Mouse (Mus musculus): ENCODE data around the gene BC037034. TPM values are rescaled to one million over a fixed set of nuclear protein-coding genes. Genes with fewer than 3 reads are reported as not detected.

BC037034 gene
- polyA plus RNA-seq (2012; rRNA removed), result 38.2 and 49.6 TPM in 2 replicates

GRCm38 (mm10) chr5:138263260-138264206 lies at the start of gene BC037034:
Gene BC037034 (minus strand): TSS chr5:138264033.

GRCm38 (mm10) chr5:138279585-138280424 lies 16.0 kb upstream of the BC037034 start, which contains the start of the genes Gm43720, Gpc2 and Stag3:
Gene Gm43720 (minus strand): TSS chr5:138279958.
Gene Gpc2 (minus strand): TSS chr5:138280005.
Gene Stag3 (plus strand): TSS chr5:138280240.

GRCm38 (mm10) chr5:138272409-138272923 lies 8.6 kb upstream of the BC037034 start, which contains the start of gene Gal3st4:
Gene Gal3st4 (minus strand): TSS chr5:138272840.

GRCm38 (mm10) chr5:138255353-138256093 lies 8.3 kb downstream of the BC037034 start, which contains the start of gene Lamtor4:
Gene Lamtor4 (plus strand): TSS chr5:138255482.

GRCm38 (mm10) chr5:138225700-138226099 lies 38.1 kb downstream of the BC037034 start, which contains the start of gene Nxpe5:
Gene Nxpe5 (plus strand): TSS chr5:138225898.

Other genes with a start within 250 kb of the BC037034 start
- gene Smok3a, start 242.8 kb downstream of the BC037034 start, polyA plus RNA-seq (2012; rRNA removed), result not detected in 2 replicates
- gene Smok3b, start 242.6 kb downstream of the BC037034 start, polyA plus RNA-seq (2012; rRNA removed), result not detected in 2 replicates
- gene Smok3c, start 210.8 kb downstream of the BC037034 start, polyA plus RNA-seq (2012; rRNA removed), result not detected in 2 replicates
- gene Zkscan1, start 178.9 kb downstream of the BC037034 start, polyA plus RNA-seq (2012; rRNA removed), result 0.51 and 0.96 TPM in 2 replicates
- 1.8 and 2.3 TPM in 2 replicates for gene Zscan21, start 147.1 kb downstream of the BC037034 start, polyA plus RNA-seq (2012; rRNA removed)
- gene Zfp113, start 108.3 kb downstream of the BC037034 start, polyA plus RNA-seq (2012; rRNA removed), result 0.71 and 4.4 TPM in 2 replicates
- 27.9 and 34.4 TPM in 2 replicates for gene Cops6, start 103.0 kb downstream of the BC037034 start, polyA plus RNA-seq (2012; rRNA removed)
- gene Ap4m1, start 92.0 kb downstream of the BC037034 start, polyA plus RNA-seq (2012; rRNA removed), result 14.2 and 21.4 TPM in 2 replicates
- gene Mcm7, start 91.6 kb downstream of the BC037034 start, polyA plus RNA-seq (2012; rRNA removed), result 11.0 and 11.9 TPM in 2 replicates
- gene Taf6, start 76.6 kb downstream of the BC037034 start, polyA plus RNA-seq (2012; rRNA removed), result 25.5 and 27.1 TPM in 2 replicates
- 0.42 and 0.67 TPM in 2 replicates for gene Cnpy4, start 76.5 kb downstream of the BC037034 start, polyA plus RNA-seq (2012; rRNA removed)
- 1.9 and 4.5 TPM in 2 replicates for gene Mblac1, start 69.7 kb downstream of the BC037034 start, polyA plus RNA-seq (2012; rRNA removed)
- gene Nxpe5, start 38.1 kb downstream of the BC037034 start, polyA plus RNA-seq (2012; rRNA removed), result 0.24 and 0.51 TPM in 2 replicates
- gene Lamtor4, start 8.6 kb downstream of the BC037034 start, polyA plus RNA-seq (2012; rRNA removed), result 86.0 and 110 TPM in 2 replicates
- gene Gal3st4, start 8.8 kb upstream of the BC037034 start, polyA plus RNA-seq (2012; rRNA removed), result 1.8 and 2.4 TPM in 2 replicates
- gene Gm43720, start 15.9 kb upstream of the BC037034 start, polyA plus RNA-seq (2012; rRNA removed), result not detected in 2 replicates
- 1.7 and 2.6 TPM in 2 replicates for gene Gpc2, start 16.0 kb upstream of the BC037034 start, polyA plus RNA-seq (2012; rRNA removed)
- gene Stag3, start 16.2 kb upstream of the BC037034 start, polyA plus RNA-seq (2012; rRNA removed), result 0.04 and 0.19 TPM in 2 replicates
- 0.09 TPM in 1 of 2 replicates, not detected in the other for gene Pvrig, start 77.9 kb upstream of the BC037034 start, polyA plus RNA-seq (2012; rRNA removed)
- gene Zfp157, start 177.4 kb upstream of the BC037034 start, polyA plus RNA-seq (2012; rRNA removed), result 0.25 and 0.54 TPM in 2 replicates

Data from stomach, adult 2 months (tissue).